Comparison of ENCODE assay signal across 8 mouse cellular contexts in genomic region chr13:73936938-73937320, GRCm38 (mm10). TPM values are rescaled to one million over a fixed set of nuclear protein-coding genes. Genes with fewer than 3 reads are reported as not detected.
DNase-seq lines count a peak whose midpoint lies in the region; ATAC-seq and TF ChIP-seq lines count a peak whose summit lies in the region.

No protein-coding gene starts in this region.

- no peaks in the 10 kb centered on the region for H3K27me3 ChIP-seq in heart, postnatal 0 days (ENCODE audit: control insufficient read depth, insufficient read depth, low read length)
- no peaks in the 10 kb centered on the region for H3K27me3 ChIP-seq in Patski
- H3K27me3 ChIP-seq in forebrain, embryonic 16.5 days (replicated peaks; ENCODE audit: control insufficient read depth, insufficient read depth, low read length): no peaks in the 10 kb centered on the region

- peak overlapping the region; percentile 83 for H3K4me2 ChIP-seq in heart, postnatal 0 days (ENCODE audit: low read depth, low read length)
- peak overlapping the region; percentile 69 for H3K4me2 ChIP-seq in forebrain, embryonic 16.5 days (ENCODE audit: low read length)

- CTCF ChIA-PET in Patski (lab: Charles Lee): interaction anchor here (1.3 kb wide), 1 partner anchor 34 kb away, joined by 3 read pairs; no protein-coding TSS in a partner anchor

- no peak for DNase-seq in heart, postnatal 0 days (ENCODE audit: low spot score)
- DNase-seq in heart, adult 9 months (ENCODE audit: low spot score in 2 of 2): no peak
- DNase-seq in Patski (ENCODE audit: low read depth, low spot score): no peak
- no peak for DNase-seq in ovary, adult 18-20 months (ENCODE audit: low spot score)
- no peak for DNase-seq in right cerebral cortex, postnatal 25 days
- no peak for DNase-seq in urinary bladder, postnatal 10 days (ENCODE audit: low spot score)

- H3K36me3 ChIP-seq in heart, postnatal 0 days (replicated peaks; ENCODE audit: control insufficient read depth, insufficient read depth, low read length): peaks cover 43% of the 10 kb centered on the region
- H3K36me3 ChIP-seq in forebrain, embryonic 16.5 days (ENCODE audit: control insufficient read depth, insufficient read depth): peaks cover 12% of the 10 kb centered on the region

- H3K27ac ChIP-seq in heart, postnatal 0 days (ENCODE audit: low read depth): no peak overlapping the region
- H3K27ac ChIP-seq in forebrain, embryonic 16.5 days (ENCODE audit: low read length): no peak overlapping the region

- POLR2A ChIA-PET in Patski (lab: Charles Lee): no interaction called here

- no peak for TF ChIP-seq EP300 in heart, postnatal 0 days (IDR thresholded peaks at IDR 0.05; ENCODE audit: low read depth)

- in situ Hi-C loops in Patski (cut with MboI; ENCODE audit: low pct_unique_long_range_greater_than_20kb): no loop called here

- H3K9me3 ChIP-seq in heart, postnatal 0 days (replicated peaks; ENCODE audit: control insufficient read depth, low read length): no peaks in the 10 kb centered on the region
- no peaks in the 10 kb centered on the region for H3K9me3 ChIP-seq in forebrain, embryonic 16.5 days (ENCODE audit: control insufficient read depth, low read length)

- TF ChIP-seq CTCF in heart, postnatal 0 days (IDR thresholded peaks at IDR 0.05; ENCODE audit: low read depth): no peak
- no peak for TF ChIP-seq CTCF in Patski (IDR thresholded peaks at IDR 0.05)

- H3K4me1 ChIP-seq in heart, postnatal 0 days (ENCODE audit: control insufficient read depth, insufficient read depth): no peaks in the 10 kb centered on the region; the same call in 1 of the 2 replicates
- H3K4me1 ChIP-seq in forebrain, embryonic 16.5 days (replicated peaks; ENCODE audit: control insufficient read depth, insufficient read depth, low read length): peaks cover 14% of the 10 kb centered on the region

- no peak for ATAC-seq in heart, postnatal 0 days (ENCODE audit: insufficient read depth, low read depth)
- peak; percentile 3 for ATAC-seq in Patski
- no peak; the same call in 1 of the 2 replicates for ATAC-seq in forebrain, embryonic 16.5 days
- ATAC-seq in megakaryocyte-erythroid progenitor cell, adult 5-6 weeks (replicated peaks; ENCODE audit: low FRiP score, low TSS enrichment, poor library complexity, severe bottlenecking): 0 out of 2 replicates have a peak, but pooled peaks have one; percentile 0

- WGBS in heart, postnatal 0 days: 10% methylated on average over 5 of the region's 5 CpGs
- 13% methylated on average over 5 of the region's 5 CpGs for WGBS in forebrain, embryonic 16.5 days

- H3K9ac ChIP-seq in heart, postnatal 0 days (replicated peaks; ENCODE audit: low read depth, low read length): peak overlapping the region; percentile 70; the same call in 1 of the 2 replicates
- H3K9ac ChIP-seq in forebrain, embryonic 16.5 days (replicated peaks; ENCODE audit: low read depth, low read length): peak overlapping the region; percentile 83

- H3K4me3 ChIP-seq in heart, postnatal 0 days (ENCODE audit: low read depth, low read length): peak overlapping the region; percentile 73
- H3K4me3 ChIP-seq in forebrain, embryonic 16.5 days (replicated peaks; ENCODE audit: low read length): peak overlapping the region; percentile 81

RNA-seq across cellular contexts. Expression of gene Trip13, which starts 0.7 kb away (rescaled TPM):
- total RNA-seq in heart, postnatal 0 days (2014; rRNA removed; ENCODE audit: low replicate concordance): 2.6 and 9.8 TPM in 2 replicates
- polyA plus RNA-seq in heart, postnatal 0 days (2015; fragmentation: Nextera tagmentation; extraction: Ambion mirVana): 8.0 and 8.8 TPM in 2 replicates
- polyA plus RNA-seq in Patski (2021): 14.8 TPM
- 16.5 and 18.9 TPM in 2 replicates for polyA plus RNA-seq in forebrain, embryonic 16.5 days (2015; fragmentation: Nextera tagmentation; extraction: Ambion mirVana)
- 37.5 and 52.5 TPM in 2 replicates for total RNA-seq in megakaryocyte-erythroid progenitor cell, adult 5-6 weeks (2014; fragmentation: Nextera tagmentation)
- total RNA-seq in megakaryocyte-erythroid progenitor cell, adult 5-6 weeks (2017): 46.2 and 52.3 TPM in 2 replicates

RNA-seq across cellular contexts. Expression of gene Brd9, which starts 0.7 kb away (rescaled TPM):
- total RNA-seq in heart, postnatal 0 days (2014; rRNA removed; ENCODE audit: low replicate concordance): 41.9 and 43.3 TPM in 2 replicates
- polyA plus RNA-seq in heart, postnatal 0 days (2015; fragmentation: Nextera tagmentation; extraction: Ambion mirVana): 28.4 and 29.3 TPM in 2 replicates
- polyA plus RNA-seq in Patski (2021): 36.0 TPM
- polyA plus RNA-seq in forebrain, embryonic 16.5 days (2015; fragmentation: Nextera tagmentation; extraction: Ambion mirVana): 102 and 104 TPM in 2 replicates
- 27.7 and 39.5 TPM in 2 replicates for total RNA-seq in megakaryocyte-erythroid progenitor cell, adult 5-6 weeks (2014; fragmentation: Nextera tagmentation)
- 63.8 and 65.3 TPM in 2 replicates for total RNA-seq in megakaryocyte-erythroid progenitor cell, adult 5-6 weeks (2017)

RNA-seq across cellular contexts. Expression of gene Zdhhc11, which starts 26.7 kb away (rescaled TPM):
- not detected in 2 replicates for total RNA-seq in heart, postnatal 0 days (2014; rRNA removed; ENCODE audit: low replicate concordance)
- polyA plus RNA-seq in heart, postnatal 0 days (2015; fragmentation: Nextera tagmentation; extraction: Ambion mirVana): not detected in 2 replicates
- not detected for polyA plus RNA-seq in Patski (2021)
- polyA plus RNA-seq in forebrain, embryonic 16.5 days (2015; fragmentation: Nextera tagmentation; extraction: Ambion mirVana): not detected in 2 replicates
- total RNA-seq in megakaryocyte-erythroid progenitor cell, adult 5-6 weeks (2014; fragmentation: Nextera tagmentation): not detected in 2 replicates
- total RNA-seq in megakaryocyte-erythroid progenitor cell, adult 5-6 weeks (2017): not detected in 2 replicates

Comparison
In these comparisons a context has a peak if more than half of its experiments do, and no peak if none do; other contexts are left out.
1. ATAC-seq: peak in Patski (single experiment) and megakaryocyte-erythroid progenitor cell, adult 5-6 weeks (single experiment); none in heart, postnatal 0 days (single experiment) and forebrain, embryonic 16.5 days (single experiment).